Mouse (Mus musculus): ENCODE results near the gene Trp53tg5.

DNA sequence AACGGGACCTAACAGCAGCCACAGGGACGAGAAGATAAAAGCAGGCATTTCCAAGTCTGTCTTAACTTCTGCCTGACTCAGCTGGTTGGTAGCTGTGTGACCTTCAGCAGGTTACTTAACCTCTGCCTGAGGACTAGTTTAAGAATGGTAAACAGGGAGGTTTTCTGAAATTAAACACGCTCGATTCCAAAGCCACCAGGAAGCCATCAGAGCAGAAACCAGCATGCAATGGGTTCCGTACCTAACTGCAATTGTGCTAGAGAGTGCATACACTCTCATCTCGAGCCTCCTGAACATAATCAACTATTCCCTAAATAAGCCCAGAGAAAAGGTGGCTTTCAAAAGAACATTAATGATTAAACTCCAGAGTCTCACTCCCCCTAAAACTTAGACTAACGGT is 31.8 kb downstream of the Trp53tg5 start:
- no peak for TF ChIP-seq CTCF (IDR thresholded peaks at IDR 0.05; ENCODE audit: extremely low read depth, insufficient read depth, insufficient read length, insufficient replicate concordance)
- no peak for TF ChIP-seq POLR2A (IDR thresholded peaks at IDR 0.05; ENCODE audit: low read depth, low read length)

All from spleen, adult 2 months (tissue).